Mouse (Mus musculus) layer of hippocampus, postnatal 14 days (tissue): ENCODE data around the gene Kcna7. TPM values are rescaled to one million over a fixed set of nuclear protein-coding genes. Genes with fewer than 3 reads are reported as not detected.

Source experiments
- DNase-seq, 2 experiments: peaks; one replicate each; pipeline ENCODE4 v3.0.0; 2021 to 2022; ENCODE audit warnings: low spot score in 2 of 2, mixed read lengths in 1 of 2
- total RNA-seq, 2 experiments: library from RNA; stranded (reverse); gene quantifications; 2 replicates each; pipeline ENCODE4 v1.2.3; 2021

Kcna7 gene
- total RNA-seq, 2 experiments from 2014 or later: not detected

DNA sequence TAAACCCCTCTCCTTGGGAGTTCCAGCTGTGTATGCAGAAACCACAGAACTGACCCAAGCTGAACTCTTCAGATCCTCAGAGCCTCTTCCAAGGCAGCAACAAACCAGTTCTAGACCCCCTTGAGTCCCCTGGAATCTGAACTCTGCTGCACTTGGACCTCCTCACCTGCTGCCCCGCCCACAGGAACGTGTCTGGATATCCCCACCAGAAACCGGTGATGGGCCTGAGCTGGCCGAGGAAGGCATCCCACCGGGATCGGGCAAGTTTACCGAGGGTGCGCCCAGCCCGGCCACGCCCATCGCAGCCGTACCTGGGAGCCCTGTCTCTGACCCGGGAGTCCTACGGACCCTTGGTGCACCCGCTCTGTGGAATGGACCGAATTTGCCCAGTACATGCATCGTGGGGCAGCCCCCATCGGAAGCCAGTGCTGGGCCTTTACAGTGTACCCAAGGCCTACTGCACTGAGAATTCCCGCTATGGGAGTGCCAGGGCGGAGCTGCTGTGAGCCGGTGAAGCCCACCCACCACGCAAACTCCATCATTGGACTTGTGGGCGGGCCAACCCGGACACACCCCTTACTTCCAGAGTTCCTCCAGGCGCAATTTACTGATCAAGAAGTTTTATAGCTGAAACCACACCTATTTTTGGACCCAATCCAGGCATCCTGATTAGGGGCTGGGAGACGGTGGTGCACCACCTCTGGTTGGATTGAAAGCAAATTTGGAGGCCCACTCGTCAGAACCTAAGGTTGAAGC lies 14.6 kb downstream of the Kcna7 start:
- no peak for DNase-seq

DNA sequence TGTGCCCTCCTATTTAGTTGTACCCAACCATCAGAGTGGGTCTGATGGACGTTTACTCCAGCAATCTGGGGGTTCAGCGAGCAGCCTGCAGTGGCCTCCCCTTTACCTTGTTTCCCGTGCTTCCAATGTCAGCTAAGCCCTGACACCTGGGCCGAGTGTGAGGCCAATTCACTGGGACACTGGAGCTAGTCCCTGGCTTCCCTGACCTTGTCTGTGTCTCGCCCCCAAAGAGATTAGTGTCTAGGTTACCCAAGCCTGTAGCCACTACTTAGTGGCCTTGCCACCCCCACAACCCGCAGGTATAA lies 15.1 kb downstream of the Kcna7 start, which contains the start of gene Lhb:
TSS of gene Lhb (plus strand) at position 206 of the 305 bp plus-strand sequence.
- no peak for DNase-seq

DNA sequence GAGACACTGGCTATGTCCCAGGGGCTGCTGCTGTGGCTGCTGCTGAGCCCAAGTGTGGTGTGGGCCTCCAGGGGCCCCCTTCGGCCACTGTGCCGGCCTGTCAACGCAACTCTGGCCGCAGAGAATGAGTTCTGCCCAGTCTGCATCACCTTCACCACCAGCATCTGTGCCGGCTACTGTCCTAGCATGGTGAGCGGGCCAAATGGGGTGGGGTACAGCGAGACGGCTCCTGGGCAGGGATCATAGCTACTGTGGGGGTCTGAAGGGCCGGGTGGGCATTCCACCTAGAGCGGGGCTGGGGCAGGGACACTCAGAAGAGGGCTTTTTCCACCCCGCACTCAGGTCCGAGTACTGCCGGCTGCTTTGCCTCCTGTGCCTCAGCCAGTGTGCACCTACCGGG lies 15.7 kb downstream of the Kcna7 start:
- no peak for DNase-seq

DNA sequence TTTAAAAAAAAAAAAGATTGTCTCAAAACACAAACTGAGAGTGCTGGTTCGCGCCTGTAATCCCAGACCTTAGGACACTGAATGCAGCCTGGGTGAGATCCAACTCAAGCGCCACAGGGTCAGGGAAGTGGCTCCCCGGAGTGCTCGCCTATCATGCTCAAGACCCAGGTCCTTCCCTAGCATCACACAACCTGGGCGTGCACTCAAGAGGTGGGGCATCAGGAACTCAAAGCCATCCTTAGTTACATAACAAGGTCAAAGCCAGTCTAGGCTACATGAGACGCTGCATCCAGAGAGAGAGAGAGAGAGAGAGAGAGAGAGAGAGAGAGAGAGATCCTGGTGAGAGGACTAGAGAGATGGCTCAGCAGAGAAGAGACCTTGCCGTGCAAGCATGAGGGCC lies 21.1 kb downstream of the Kcna7 start:
- no peak for DNase-seq

DNA sequence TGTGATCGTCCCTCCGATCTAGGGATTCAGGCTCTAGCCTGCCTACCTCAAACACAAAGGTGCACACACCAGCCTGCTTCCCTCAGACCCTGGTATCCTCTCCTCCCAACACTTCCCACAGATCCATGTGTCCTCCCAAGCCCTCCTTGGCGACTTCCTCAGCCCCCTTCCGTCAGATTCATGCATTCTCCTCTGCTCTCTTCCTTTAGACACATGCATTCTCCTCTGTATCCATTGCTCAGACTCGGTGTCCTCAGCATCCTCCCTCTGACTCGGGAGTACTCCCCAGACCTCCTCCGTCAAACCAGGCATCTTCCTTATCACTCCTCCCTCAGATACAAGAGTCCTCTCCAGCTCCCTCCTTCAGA lies 28.4 kb downstream of the Kcna7 start:
- no peak for DNase-seq

DNA sequence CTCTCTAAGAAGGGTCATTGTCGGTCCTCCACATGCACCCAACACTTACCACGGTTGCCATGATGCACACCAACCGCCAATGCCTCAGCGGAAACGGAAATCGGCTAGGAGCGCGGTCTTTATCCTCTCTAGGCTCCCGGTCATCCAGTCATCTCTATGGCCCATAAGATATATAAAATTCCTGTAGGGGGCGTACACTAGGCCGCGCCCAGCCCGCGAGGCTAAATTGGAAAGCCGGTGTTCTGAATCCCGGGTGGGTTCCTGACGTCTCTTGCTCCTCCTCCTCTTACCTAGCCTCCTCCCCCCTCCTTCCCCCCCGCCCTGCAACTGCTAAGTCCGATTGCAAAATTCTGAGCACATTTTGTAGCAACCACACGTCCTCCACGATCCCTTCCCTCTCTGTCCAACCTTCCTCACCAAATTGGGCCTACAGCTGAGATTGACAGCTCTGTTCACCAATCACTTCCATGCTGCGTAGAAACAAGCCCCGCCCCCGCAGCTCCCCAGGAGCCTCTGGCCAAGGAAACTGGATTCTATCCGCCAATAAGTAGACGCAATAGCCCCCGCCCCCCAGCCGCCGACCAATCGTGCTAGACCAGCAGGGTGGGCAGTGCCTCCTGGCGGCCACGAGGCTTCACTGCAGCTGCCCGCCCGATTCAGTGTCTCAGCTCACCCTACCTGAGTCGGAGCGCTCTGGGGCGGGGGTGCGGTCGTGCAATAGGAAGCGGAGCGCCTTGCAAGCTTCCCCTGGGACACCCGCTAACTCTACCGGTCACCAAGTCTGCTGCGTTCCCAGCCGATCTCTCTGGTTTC lies 29.0 kb downstream of the Kcna7 start, which contains the start of gene Gys1:
TSS of gene Gys1 (plus strand) at position 642 of the 813 bp plus-strand sequence.
- peak; percentile 100 for DNase-seq

DNA sequence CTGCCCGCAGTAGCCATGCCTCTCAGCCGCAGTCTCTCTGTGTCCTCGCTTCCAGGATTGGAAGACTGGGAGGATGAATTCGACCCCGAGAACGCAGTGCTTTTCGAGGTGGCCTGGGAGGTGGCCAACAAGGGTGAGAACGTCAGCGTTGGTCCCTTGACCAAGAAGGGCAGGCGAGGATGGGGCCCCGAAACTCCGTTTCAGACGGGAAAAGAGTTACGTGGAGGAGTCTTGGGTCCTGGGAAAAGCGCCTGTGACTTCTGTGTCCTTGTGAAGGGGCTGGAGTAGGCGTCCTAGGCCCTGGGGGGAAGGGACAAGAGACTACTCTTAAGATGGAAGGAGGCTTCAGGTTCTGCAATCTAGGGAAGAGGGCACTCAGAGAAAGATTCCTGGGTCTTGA lies 29.6 kb downstream of the Kcna7 start:
- DNase-seq: no peak

DNA sequence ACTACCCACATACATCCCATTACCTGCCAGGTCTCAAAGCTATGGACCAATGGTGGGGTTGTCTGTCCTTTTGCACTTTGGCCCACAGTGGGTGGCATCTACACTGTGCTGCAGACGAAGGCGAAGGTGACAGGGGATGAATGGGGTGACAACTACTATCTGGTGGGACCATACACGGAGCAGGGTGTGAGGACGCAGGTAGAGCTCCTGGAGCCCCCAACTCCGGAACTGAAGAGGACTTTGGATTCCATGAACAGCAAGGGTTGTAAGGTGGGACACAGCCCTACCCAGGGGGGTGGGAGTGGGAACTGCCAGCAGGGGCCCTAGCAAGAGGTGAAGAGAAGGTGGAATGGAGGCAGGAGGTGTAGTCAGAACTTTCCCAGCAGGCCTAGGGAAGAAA lies 31.0 kb downstream of the Kcna7 start:
- DNase-seq: no peak

DNA sequence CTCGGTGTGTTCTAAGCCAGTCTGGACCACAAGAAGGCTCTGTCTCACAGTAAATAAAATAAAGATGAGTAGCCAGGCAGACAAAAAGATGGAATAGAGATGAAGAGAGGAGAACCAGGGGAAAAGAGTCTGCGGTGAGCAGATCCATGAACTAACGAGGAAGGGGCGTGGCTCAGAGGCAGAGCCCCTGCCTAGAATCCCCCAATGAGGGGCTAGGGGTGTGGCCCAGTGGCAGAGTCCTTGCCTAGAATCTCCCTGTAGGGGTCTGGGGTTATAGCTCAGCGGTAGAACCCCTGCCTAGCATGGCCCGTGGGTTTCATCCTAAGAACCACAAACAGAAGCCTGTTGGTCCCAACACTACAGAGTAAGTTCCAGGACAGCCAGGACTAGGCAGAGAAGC lies 31.6 kb downstream of the Kcna7 start:
- DNase-seq: no peak

DNA sequence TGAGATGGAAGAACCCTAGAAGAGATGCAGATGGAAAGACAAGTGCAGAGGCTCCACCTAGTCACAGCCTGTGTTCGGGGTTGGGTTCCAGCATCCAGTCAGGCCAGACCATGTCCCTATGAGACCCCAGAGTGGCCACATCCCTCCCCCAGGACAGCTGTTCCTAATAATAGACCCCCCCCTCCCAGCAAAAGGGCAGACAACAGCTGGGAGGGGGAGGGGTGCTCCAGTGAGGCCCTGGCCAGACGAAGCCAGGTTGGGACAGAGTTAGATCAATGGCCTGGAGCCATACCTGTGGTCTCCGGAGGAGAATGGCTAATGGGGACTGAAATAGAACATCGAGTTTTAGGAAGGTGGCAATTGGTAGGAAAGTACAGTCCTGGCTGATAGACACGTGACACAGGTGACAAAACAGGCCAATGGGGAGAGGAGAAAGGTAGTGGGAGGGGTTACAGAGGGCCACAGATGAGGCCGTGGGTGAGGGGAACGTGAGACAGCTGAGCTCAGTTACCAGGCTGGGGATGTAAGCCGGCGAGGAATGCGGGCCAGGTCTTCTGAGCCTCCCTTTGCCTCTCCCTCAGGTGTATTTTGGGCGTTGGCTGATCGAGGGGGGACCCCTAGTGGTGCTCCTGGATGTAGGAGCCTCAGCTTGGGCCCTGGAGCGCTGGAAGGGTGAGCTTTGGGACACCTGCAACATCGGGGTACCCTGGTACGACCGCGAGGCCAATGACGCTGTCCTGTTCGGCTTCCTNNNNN lies 32.2 kb downstream of the Kcna7 start, which contains the start of gene Ruvbl2:
TSS of gene Ruvbl2 (minus strand) at position 576 of the 756 bp plus-strand sequence.
- no peak for DNase-seq

DNA sequence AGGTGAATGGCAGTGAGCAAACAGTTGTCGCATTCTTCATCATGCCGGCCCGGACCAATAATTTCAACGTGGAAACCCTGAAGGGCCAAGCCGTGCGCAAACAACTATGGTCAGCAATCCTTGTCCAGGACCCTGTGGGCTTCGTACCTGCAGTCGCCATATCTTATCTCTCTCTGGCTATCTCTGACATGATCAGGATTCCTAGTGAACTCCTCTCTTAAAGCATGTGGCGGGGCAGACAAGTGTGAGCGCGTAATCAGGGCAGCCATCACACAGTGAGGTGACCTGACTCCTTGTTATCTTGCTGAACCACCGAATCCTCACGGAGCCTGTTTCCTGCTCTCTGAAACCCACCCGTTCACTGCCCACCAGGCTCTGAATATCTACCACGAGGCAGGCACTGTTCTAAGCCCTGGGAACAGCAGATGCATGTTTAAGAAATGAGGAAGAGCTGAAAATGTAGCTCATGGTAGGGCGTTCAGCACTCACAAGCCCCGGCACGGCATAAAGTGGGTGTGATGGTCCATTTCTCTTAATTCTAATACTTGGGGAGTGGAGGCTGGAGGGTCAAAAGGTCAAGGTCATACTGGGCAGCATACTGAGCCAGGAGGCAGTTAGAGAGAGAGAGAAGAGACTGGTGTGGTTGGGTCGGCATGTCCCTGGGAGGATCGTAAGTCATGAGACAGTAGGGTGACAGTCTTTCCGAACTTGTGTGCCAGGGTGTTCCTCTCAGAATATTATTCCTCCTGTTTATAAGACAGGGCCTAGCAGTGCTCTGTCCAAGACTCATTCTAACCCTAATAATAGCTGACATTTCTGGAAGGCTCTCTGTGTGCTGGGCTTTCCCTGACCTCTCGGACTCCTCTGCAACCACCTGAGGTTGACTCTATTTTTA lies 38.3 kb downstream of the Kcna7 start:
- DNase-seq: no peak

DNA sequence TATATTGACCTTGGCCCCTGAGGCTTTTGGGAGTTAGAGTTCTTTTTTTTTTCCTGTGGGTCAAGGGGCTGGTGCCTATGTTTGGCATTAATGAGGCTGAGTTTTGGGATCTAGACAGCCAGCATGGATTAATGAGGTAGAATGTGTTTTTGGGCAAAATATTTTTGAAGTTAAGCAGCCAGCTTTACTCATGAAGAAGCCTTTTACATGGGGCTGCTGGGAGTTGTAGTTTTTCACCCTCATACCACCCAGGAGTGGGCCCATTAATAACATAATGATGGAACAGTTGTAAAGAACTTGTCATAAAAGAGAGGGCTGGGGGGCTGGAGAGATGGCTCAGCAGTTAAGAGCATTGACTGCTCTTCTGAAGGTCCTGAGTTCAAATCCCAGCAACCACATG lies 41.1 kb downstream of the Kcna7 start:
- no peak for DNase-seq

DNA sequence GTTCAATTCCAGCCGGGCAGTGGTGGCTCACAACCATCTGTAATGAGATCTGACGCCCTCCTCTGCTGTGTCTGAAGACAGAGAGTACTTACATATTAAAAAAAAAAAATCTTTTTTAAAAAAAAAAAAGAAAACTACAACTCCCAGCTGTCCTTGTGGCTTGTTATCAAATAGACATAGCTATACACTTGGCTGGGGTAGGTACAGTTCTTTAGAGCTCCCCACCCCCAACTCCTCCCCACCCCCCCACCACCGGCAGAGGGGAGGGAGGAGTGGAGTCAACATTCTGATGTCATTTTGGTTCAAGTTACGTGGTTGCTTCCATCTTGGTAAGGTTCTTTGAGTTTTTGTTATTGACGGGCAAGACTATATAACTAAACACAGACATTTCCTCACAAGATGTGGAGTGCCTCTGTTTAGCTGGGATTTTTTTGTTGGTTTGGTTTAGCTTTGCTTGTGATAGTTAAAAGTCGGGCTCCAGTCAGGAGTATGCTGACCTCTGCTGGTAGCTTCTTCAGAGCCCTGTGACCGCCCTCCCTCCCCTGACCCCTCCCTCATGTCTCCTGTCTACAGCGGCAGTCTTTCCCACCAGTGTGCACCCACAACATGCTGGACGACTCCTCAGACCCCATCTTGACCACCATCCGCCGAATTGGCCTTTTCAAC lies 42.0 kb downstream of the Kcna7 start:
- no peak for DNase-seq

DNA sequence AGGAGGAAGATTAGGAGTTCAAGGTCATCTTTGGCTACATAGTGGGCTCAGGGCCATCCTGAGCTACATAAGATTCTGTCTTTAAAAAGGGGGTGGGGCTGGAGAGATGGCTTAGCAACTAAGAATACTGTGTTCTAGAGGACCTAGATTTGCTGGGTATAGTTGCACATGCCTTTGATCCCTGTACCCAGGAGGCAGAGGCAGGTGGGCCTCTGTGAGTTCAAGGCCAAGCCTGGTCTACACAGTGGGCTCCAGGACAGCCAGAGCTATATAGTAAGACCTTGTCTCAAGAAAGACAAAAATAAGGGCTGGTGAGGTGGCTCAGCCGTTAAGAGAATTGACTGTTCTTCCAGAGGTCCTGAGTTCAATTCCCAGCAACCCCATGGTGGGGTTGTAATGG lies 44.5 kb downstream of the Kcna7 start:
- DNase-seq: no peak

DNA sequence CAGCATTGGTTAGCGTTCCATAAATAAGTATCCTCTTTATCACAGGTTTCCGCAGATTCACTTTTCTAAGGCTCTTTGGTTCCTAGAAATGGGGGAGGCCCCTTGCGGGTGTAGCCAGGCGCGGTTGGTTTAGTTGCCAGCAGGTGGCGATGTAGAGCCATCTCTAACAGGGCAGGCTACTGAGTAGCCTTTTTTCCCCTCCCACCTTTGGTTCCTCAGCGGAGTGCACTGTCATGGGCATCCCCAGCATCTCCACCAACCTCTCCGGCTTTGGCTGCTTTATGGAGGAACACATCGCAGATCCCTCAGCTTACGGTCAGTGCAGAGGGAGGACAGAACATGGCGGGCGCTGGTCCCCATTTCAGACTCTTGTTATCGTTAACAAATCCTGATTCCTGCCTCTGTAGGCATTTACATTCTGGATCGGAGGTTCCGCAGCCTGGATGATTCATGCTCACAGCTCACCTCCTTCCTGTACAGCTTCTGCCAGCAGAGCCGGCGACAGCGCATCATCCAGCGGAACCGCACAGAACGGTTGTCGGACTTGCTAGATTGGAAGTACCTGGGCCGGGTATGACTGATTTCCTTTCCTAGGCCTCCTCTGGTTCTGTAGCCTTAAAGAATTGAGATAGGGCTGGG lies 46.0 kb downstream of the Kcna7 start:
- DNase-seq: peak; percentile 82 to 85

DNA sequence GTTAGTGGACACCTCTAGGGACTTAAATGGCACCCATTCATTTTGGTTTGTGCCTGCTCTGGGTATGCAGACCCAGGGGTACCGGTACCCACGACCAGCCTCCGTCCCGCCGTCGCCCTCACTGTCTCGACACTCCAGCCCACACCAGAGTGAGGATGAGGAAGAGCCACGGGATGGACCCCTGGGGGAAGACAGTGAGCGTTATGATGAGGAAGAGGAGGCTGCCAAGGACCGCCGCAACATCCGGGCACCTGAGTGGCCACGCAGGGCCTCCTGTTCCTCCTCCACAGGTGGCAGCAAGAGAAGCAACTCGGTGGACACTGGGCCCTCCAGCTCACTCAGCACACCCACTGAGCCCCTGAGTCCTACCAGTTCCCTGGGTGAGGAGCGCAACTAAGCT lies 49.5 kb downstream of the Kcna7 start:
- no peak for DNase-seq

DNA sequence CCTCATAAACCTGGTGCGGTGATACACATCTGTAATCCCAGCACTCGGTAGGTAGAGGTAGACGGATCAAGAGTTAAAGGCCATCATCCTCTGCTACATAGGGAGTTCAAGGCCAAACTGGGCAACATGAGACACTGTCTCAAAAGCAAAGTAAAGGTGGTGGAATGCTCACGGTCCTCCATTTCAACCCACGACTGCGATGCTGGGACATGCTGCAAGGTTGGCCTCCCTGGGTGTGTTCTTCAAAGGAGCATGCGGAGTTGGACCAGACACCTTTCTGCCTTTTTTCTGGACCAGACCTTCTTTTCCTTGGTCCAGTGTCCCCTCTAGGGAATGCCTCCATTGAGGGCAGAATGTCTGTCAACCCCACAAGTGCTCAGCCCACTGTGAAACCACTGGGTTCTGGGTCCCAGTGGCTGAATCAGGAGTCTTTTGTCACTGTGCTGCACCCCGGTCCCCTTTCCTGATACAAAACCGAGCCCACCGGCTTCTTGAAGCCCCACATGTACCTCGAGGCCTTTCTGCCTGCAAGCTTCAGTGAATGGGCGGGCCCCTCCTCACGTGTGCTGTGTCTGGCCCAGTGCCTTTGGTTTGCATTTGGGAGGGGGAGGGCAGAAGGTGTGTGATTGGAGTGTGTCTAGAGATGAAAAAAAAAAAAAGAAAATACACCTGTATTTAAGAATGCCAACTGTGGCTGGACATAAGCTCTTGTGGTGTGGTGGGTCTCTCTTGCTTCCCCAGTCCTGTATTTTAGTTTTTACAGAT lies 50.7 kb downstream of the Kcna7 start:
- no peak for DNase-seq

DNA sequence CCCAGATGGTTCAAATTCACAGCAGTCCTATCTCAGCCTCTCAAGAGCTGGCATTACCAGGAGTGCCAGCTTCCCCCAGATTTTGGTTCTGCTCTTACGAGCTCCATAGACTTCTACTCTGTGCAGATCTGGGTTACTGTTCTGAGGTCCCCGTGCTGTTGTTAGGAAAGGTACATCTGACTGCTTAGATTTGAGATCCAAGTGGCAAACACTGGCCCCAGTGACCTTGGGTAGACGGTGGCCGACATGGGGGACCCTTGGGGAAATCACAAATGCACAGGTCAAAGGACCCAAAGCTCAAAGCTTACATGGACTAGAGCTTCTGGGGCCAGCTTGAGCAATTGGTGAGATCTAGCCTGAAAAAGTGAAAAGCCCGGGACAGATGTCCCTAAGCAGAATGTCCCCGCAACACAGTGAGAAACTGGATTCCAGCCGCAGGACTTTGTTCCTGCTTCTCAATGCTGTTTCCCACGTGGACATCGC lies 51.3 kb downstream of the Kcna7 start:
- no peak for DNase-seq
